Mouse (Mus musculus) liver, embryonic 13.5 days (tissue): ENCODE results near the gene Tnfsfm13. TPM values are rescaled to one million over a fixed set of nuclear protein-coding genes. Genes with fewer than 3 reads are reported as not detected.

Experiments
- ATAC-seq: fragments of 200-750 bp; cut with Nextera tagmentation; 2 replicates; pipeline ENCODE4 v1.8.0; 2017; ENCODE audit warnings: low read depth, mild to moderate bottlenecking, moderate number of reproducible peaks, moderate library complexity
- DNase-seq: peaks from one replicate; pipeline ENCODE4 v3.0.0; 2022
- H3K27ac ChIP-seq: fragments of 300-500 bp; sonication (generic); 2 replicates; pipeline ENCODE4 v1.5.1; 2015; ENCODE audit warnings: moderate library complexity, mild to moderate bottlenecking, inconsistent platforms
- H3K27me3 ChIP-seq: fragments of 300-500 bp; sonication (generic); 2 replicates; pipeline ENCODE4 v1.6.1; 2015; ENCODE audit warnings: mild to moderate bottlenecking, inconsistent platforms
- H3K36me3 ChIP-seq: fragments of 300-500 bp; sonication (generic); 2 replicates; pipeline ENCODE4 v1.6.1; 2015; ENCODE audit warnings: mild to moderate bottlenecking, inconsistent platforms
- H3K4me1 ChIP-seq: fragments of 300-500 bp; sonication (generic); replicated peaks from 2 replicates; pipeline ENCODE4 v1.6.1; 2015; ENCODE audit warnings: inconsistent platforms
- H3K4me2 ChIP-seq: fragments of 300-500 bp; sonication (generic); 2 replicates; pipeline ENCODE4 v1.6.1; 2015; ENCODE audit warnings: inconsistent platforms, mild to moderate bottlenecking, moderate library complexity
- H3K4me3 ChIP-seq: fragments of 300-500 bp; sonication (generic); replicated peaks from 2 replicates; pipeline ENCODE4 v1.5.1; 2015; ENCODE audit warnings: mild to moderate bottlenecking, inconsistent platforms
- H3K9ac ChIP-seq: fragments of 300-500 bp; sonication (generic); 2 replicates; pipeline ENCODE4 v1.6.1; 2015; ENCODE audit warnings: mild to moderate bottlenecking, inconsistent platforms
- H3K9me3 ChIP-seq: fragments of 300-500 bp; sonication (generic); replicated peaks from 2 replicates; pipeline ENCODE4 v1.6.1; 2016; ENCODE audit warnings: inconsistent platforms
- WGBS: fragments of 180-500 bp; shearing (Covaris S2); methylation state at CpG from one replicate; pipeline ENCODE4 v1.1.7; 2015; ENCODE audit not compliant: insufficient replicate concordance; 5-methylcytosine and 5-hydroxymethylcytosine counted together
- polyA plus RNA-seq: library from polyadenylated mRNA; unstranded; fragments of >200 nt; fragmentation: Nextera tagmentation; extraction: Ambion mirVana; gene quantifications from 2 replicates; pipeline ENCODE4 v1.2.1, GENCODE M21; 2015

Tnfsfm13 gene
- polyA plus RNA-seq, 1 experiment from 2014 or later = 1.4 TPM

DNA sequence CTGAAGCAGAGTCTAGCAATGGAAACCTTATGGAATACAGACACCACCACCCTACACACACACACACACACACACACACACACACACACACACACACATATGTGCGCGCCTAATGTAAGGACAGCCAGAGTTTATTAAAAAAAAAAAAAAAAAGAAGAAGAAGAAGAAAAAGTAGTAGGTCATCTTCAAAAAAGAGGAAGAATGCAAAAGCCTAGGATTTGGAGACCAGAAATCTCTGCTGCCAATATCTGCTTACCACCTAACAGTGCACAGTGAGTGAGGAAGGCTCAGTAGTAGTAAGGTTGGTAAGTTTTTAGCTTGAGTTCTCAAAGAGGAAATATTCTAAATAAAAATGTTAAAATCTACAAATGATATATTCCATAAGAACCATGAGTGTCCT, 16.8 kb downstream of the Tnfsfm13 start:
- Histone ChIP-seq H3K9me3 (no peaks in the 10 kb centered on the region), H3K4me2 (0 out of 2 replicates have a peak overlapping the region, but pooled peaks have one; percentile 1), H3K4me1 (peaks cover 55% of the 10 kb centered on the region), H3K36me3 (peaks cover 60% of the 10 kb centered on the region), H3K4me3 (no peak overlapping the region), H3K27me3 (no peaks in the 10 kb centered on the region), H3K9ac (no peak overlapping the region), H3K27ac (no peak overlapping the region)
- 84% methylated on average over 2 of the region's 2 CpGs for WGBS
- ATAC-seq (no peak), DNase-seq (no peak)

DNA sequence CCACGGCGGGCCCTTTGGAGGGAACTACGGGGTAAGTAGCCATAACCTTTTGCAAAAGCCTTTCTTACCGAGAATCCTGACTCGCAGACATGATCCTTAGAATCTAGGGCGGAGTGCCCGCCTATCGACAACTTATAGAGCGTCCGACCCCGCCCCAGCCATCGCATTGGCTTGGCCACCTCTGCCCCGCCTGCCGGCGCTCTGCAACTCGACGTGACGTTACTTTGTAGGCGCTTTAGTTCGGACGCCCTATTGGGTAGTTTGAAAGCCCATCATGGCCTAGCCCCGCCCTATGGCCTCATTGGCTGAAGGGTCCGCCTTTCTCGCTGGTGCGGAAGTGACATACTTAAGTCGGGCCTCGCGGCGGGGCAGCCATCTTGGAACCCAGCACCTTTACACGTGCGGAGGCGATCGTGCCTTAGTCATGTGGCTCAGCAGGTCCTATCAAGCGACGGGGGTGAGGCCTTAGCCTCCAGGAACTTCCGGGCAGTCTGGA, 23.6 kb downstream of the Tnfsfm13 start, which contains the start of gene Eif4a1:
Eif4a1 (minus strand) TSS at position 213 of the 496 bp plus-strand sequence.
- Histone ChIP-seq H3K9ac (peak within 1 kb of the TSS; percentile 98), H3K4me2 (peak within 1 kb of the TSS; percentile 95), H3K4me1 (peaks cover 63% of the 10 kb centered on the region), H3K27me3 (no peaks in the 10 kb centered on the region), H3K27ac (peak within 1 kb of the TSS; percentile 98), H3K9me3 (no peaks in the 10 kb centered on the region), H3K4me3 (peak within 1 kb of the TSS; percentile 91), H3K36me3 (peaks cover 83% of the 10 kb centered on the region)
- ATAC-seq (peak; percentile 95), DNase-seq (peak; percentile 100)
- WGBS = under 1% methylated on average over 36 of the region's 36 CpGs

DNA sequence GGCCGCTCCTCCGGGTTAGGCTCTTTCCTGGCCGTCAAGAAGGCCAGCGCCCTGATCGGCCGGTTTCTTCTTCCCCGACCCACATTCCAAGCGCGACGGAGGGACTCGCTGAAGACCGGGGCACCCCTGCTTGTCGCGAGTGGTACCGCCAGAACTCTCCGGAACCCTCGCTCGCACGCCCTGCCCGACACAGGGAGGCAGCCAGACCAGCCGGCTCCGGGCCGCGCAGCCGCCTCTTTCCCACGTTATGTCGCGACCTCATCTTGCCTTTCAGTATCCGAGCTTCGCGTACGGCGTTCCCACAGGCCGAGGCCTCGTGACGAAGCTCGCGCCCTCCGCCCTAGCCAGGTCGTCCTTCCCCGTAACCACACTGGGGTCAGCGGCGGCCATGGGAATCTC, 24.2 kb downstream of the Tnfsfm13 start:
- Histone ChIP-seq H3K4me1 (peaks cover 63% of the 10 kb centered on the region), H3K36me3 (peaks cover 82% of the 10 kb centered on the region), H3K27ac (peak overlapping the region; percentile 98), H3K9ac (peak overlapping the region; percentile 98), H3K27me3 (no peaks in the 10 kb centered on the region), H3K4me3 (peak overlapping the region; percentile 91), H3K4me2 (peak overlapping the region; percentile 95), H3K9me3 (no peaks in the 10 kb centered on the region)
- under 1% methylated on average over 43 of the region's 43 CpGs for WGBS
- ATAC-seq = no peak; the same call in 1 of the 2 replicates
- DNase-seq = no peak

DNA sequence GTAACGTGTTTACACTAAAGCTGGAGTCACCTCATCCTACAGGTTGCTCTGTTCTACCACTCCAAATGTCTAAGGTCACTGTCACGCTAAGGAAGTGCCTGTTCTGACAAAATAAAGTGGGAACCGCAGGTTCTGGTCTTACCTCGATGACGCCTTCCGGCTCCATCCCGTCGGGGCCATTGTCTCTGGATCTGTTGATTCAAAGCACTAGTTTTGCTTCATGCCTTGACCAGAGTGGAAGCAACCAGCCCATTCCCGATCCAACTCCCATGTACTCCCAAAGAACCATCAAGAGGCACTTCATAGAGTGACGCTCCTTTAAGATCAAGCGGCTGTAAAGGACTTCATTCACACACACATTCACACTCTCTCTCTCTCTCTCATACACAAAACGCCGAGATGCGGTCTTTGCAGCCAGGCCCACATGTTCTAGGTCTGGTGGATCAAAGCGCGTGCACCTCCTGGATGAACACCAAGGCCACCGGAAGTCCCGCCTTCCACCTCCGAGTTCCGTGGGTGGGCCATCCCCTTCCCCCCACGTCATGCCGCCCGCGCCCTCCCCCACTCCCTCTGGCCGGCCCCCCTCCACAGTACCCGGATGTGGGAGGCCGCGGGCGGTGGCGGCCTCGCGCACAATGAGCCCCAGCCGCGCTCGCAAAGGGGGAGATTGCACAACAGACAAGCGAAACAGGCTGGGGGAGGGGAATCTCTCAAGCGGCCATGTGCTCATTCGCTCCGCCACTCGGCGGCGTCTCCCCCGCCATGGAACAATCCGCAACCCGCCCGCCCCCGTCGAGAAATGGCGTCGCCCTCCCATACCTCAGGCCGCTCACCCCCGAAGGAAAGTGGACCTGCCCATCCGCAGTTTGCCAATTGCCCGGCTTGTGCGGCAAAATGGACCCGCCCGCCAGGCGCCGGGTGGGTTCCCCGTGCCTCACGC, 24.8 kb downstream of the Tnfsfm13 start:
- Histone ChIP-seq H3K27ac (peak overlapping the region; percentile 98), H3K9ac (peak overlapping the region; percentile 98), H3K36me3 (peaks cover 82% of the 10 kb centered on the region), H3K27me3 (no peaks in the 10 kb centered on the region), H3K9me3 (no peaks in the 10 kb centered on the region), H3K4me1 (peaks cover 69% of the 10 kb centered on the region), H3K4me3 (peak overlapping the region; percentile 91), H3K4me2 (peak overlapping the region; percentile 95)
- under 1% methylated on average over 59 of the region's 61 CpGs for WGBS
- peak; percentile 86 for DNase-seq
- peak; percentile 63 for ATAC-seq

DNA sequence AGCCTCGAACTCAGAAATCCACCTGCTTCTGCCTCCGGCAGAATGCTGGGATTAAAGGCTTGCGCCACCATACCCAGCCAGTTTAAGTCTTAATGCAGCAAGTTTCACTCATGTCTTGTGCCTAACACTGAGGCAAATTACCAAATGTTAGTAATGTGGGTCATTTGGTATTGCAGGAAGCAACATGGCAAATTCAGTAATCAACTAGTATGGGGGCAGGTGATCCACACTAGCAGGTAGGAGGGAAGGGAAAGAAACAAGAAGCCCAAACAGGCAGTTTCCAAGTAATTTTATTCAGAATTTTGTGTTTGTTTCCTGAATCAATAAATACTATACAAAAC, 29.3 kb downstream of the Tnfsfm13 start:
- no peak overlapping the region for H3K4me2 ChIP-seq
- peaks cover 76% of the 10 kb centered on the region for H3K36me3 ChIP-seq
- H3K4me1 ChIP-seq = peaks cover 71% of the 10 kb centered on the region
- H3K27me3 ChIP-seq = no peaks in the 10 kb centered on the region
- DNase-seq = no peak
- H3K9ac ChIP-seq = no peak overlapping the region
- 76% methylated on average over 3 of the region's 3 CpGs for WGBS
- H3K27ac ChIP-seq = peak overlapping the region; percentile 96; the same call in 1 of the 2 replicates
- H3K9me3 ChIP-seq = no peaks in the 10 kb centered on the region
- H3K4me3 ChIP-seq = no peak overlapping the region
- ATAC-seq = no peak

DNA sequence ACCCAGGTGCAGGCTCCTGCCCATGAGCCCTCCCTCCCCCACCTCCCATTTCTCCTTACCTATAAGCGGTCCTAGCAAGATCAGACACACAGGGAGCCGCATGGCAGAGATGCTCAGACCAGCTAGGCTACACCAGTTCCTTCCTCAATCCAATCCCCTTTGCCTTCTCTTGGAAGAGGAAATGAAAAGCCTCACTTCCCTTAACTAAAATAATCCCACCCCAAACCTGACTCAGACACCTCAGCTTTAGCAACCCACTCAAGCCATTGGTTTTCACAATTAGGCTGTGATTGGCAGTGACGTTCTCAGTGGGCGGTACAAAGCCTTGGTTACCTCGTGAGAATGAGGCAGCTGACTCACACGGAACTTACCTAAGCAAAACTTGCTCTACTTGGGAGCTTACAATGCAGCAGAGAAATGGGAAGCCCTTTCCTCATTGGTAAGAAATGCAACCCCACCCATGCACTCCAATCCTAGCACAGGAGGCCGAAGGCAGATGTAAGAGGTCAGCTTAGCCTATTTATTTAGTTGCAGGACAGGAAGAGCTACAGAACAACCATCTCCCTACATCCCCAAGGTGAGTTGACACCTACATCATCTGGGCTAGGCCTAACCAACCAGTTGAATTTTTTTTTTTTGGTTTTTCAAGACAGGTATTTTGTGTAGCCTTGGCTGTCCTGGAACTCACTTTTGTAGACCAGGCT, 29.8 kb downstream of the Tnfsfm13 start, which contains the start of gene Cd68:
Cd68 (minus strand) TSS at position 193 of the 704 bp plus-strand sequence.
- no peaks in the 10 kb centered on the region for H3K27me3 ChIP-seq
- no peaks in the 10 kb centered on the region for H3K9me3 ChIP-seq
- 25% methylated on average over 7 of the region's 7 CpGs for WGBS
- H3K4me2 ChIP-seq = 0 out of 2 replicates have a peak within 1 kb of the TSS, but pooled peaks have one; percentile 13
- DNase-seq = peak; percentile 50
- H3K36me3 ChIP-seq = peaks cover 76% of the 10 kb centered on the region
- no peak within 1 kb of the TSS for H3K9ac ChIP-seq
- H3K4me1 ChIP-seq = peaks cover 76% of the 10 kb centered on the region
- H3K27ac ChIP-seq = peak within 1 kb of the TSS; percentile 96
- 0 out of 2 replicates have a peak within 1 kb of the TSS, but pooled peaks have one; percentile 0 for H3K4me3 ChIP-seq
- no peak for ATAC-seq

DNA sequence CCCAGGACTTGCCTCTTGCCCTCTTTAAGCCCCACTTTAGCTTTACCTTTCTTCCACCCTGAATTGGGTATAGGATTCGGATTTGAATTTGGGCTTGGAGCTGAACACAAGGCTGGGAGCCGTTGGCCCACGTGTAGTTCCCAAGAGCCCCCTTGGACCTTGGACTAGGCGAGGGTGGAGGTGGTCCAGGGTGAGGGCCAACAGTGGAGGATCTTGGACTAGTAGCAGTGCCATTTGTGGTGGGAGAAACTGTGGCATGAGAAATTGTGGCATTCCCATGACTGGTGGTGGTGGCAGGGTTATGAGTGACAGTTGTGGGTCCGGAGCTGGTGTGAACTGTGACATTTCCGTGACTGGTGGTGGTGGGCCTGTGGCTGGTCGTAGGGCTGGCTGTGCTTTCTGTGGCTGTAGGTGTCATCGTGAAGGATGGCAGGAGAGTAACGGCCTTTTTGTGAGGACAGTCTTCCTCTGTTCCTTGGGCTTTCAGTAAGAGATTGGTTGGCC, 30.4 kb downstream of the Tnfsfm13 start:
- Histone ChIP-seq H3K36me3 (peaks cover 71% of the 10 kb centered on the region), H3K9me3 (no peaks in the 10 kb centered on the region), H3K9ac (no peak overlapping the region), H3K4me1 (peaks cover 77% of the 10 kb centered on the region), H3K27me3 (no peaks in the 10 kb centered on the region), H3K4me3 (0 out of 2 replicates have a peak overlapping the region, but pooled peaks have one; percentile 0), H3K27ac (peak overlapping the region; percentile 96), H3K4me2 (0 out of 2 replicates have a peak overlapping the region, but pooled peaks have one; percentile 13)
- no peak for DNase-seq
- 64% methylated on average over 9 of the region's 9 CpGs for WGBS
- no peak for ATAC-seq

DNA sequence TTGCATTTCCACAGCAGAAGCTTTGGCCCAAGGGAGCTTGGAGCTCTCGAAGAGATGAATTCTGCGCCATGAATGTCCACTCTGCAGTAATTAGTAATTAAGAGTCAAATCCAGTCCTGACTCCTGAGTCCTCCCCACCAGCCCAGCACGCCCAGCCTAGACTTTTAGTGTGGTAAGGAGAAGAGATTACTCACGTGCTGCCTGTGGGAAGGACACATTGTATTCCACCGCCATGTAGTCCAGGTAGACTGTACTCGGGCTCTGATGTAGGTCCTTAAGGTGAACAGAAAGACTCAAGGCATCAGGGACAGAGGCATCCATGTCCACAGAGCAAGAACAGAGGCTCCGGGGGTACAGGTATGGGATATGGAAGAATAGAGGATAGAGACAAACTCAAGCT, 31.1 kb downstream of the Tnfsfm13 start:
- Histone ChIP-seq H3K9me3 (no peaks in the 10 kb centered on the region), H3K27ac (peak overlapping the region; percentile 96; the same call in 1 of the 2 replicates), H3K9ac (no peak overlapping the region), H3K27me3 (no peaks in the 10 kb centered on the region), H3K4me1 (peaks cover 77% of the 10 kb centered on the region), H3K36me3 (peaks cover 66% of the 10 kb centered on the region), H3K4me3 (no peak overlapping the region), H3K4me2 (0 out of 2 replicates have a peak overlapping the region, but pooled peaks have one; percentile 13)
- DNase-seq = no peak
- ATAC-seq = no peak
- 87% methylated on average over 7 of the region's 7 CpGs for WGBS

DNA sequence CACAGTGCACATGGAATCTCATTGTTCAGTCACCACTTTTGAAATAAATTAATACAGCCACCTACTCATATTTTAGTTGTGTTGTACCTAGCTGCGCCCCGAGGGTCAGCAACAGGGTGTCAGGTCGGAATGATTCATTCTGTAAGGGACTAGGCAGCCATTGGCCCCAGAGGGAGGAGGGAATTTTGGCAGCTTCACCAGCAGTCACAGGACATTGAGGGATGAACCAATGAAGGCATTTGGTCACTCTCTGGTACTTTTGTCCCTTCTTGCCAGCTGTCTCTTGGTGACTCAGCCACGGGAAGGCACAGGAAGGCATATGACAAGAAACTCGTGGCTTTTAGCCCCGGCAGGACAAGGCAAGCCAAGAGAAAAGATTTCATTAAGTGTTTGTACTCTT, 32.1 kb downstream of the Tnfsfm13 start:
- Histone ChIP-seq H3K27me3 (no peaks in the 10 kb centered on the region), H3K4me1 (peaks cover 66% of the 10 kb centered on the region), H3K9me3 (no peaks in the 10 kb centered on the region), H3K27ac (peak overlapping the region; percentile 96), H3K4me2 (peak overlapping the region; percentile 84), H3K9ac (peak overlapping the region; percentile 79), H3K4me3 (peak overlapping the region; percentile 68; the same call in 1 of the 2 replicates), H3K36me3 (peaks cover 64% of the 10 kb centered on the region)
- DNase-seq (no peak), ATAC-seq (no peak)
- 69% methylated on average over 6 of the region's 6 CpGs for WGBS

DNA sequence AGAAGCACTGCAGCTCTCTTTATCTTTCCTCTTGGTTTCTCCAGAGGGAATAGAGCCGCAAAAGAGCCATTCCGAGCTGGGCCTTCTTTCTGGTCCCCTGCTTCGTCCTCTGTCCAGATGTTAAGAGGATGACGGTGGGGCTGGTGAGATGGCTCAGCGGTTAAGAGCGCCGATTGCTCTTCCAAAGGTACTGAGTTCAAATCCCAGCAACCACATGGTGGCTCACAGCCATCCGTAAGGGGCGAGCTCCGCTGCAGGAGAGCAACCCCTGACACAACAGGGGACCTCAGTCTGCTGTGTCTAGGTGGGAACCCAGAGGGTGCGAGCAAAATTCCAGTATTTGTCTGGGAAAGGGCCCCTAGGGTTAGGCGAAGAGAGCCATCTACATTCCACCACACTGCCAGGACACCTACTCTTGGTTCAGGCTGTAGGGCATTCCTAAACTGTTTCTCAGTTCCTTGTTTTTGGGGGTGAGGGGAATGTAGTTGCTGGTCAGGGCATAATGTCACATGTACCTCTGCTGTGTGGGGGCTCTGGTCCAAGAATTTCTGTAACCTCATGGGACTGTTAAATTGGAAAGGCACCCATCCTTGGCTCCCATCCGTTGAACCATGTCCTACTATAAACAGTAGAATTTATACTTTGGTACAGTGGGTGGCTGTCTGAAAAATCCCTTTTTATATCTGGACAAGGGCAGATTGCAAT, 32.8 kb downstream of the Tnfsfm13 start:
- ATAC-seq (no peak), DNase-seq (no peak)
- H3K27ac ChIP-seq = peak overlapping the region; percentile 96
- H3K27me3 ChIP-seq = no peaks in the 10 kb centered on the region
- H3K4me1 ChIP-seq = peaks cover 63% of the 10 kb centered on the region
- H3K4me3 ChIP-seq = peak overlapping the region; percentile 68
- H3K36me3 ChIP-seq = peaks cover 64% of the 10 kb centered on the region
- WGBS = 57% methylated on average over 13 of the region's 13 CpGs
- peak overlapping the region; percentile 79 for H3K9ac ChIP-seq
- H3K9me3 ChIP-seq = no peaks in the 10 kb centered on the region
- H3K4me2 ChIP-seq = peak overlapping the region; percentile 84
